Mouse (Mus musculus) ovary, postnatal 36 days (tissue): ENCODE measurements around the gene Hist1h2ac.
A peak's percentile ranks its signal among the peaks of the same experiment; 100 is the strongest.
"Not testable (repeated sequence)": the region's sequence is repeated elsewhere in the genome, so short reads cannot be mapped to it uniquely, and the experiment has no call there.

Source experiments
- DNase-seq: peaks from one replicate; pipeline ENCODE4 v3.0.0; 2022; ENCODE audit warnings: low spot score, mixed read lengths

The Hist1h2ac gene

GRCm38 (mm10) chr13:23683755-23684281, at the start of gene Hist1h2ac, which contains the start of gene Hist1h2bc:
Gene Hist1h2ac (minus strand): TSS chr13:23683948.
Gene Hist1h2bc (plus strand): TSS chr13:23684199.
- DNase-seq, result peak; percentile 73

GRCm38 (mm10) chr13:23732156-23732804, 48.5 kb upstream of the Hist1h2ac start:
- no peak for DNase-seq

DNA sequence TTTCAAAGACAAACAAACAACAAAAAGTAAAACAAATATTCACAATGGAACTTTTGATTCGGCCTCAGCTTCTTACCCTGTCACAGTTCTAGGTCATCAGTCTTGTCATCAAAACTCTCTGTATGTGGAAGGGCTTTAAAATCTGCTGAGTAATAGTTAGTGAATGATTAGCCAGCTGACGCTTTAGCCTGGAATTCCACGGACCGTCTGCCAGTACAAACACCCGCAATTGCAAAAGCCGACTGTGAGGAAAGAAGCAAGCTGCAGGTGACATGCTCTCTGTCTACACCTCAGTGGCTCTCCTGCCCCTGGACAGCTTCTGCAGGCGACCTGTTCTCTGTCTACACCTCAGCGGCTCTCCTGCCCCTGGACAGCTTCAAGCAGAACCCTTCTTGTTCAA, 46.7 kb upstream of the Hist1h2ac start:
- no peak for DNase-seq

GRCm38 (mm10) chr13:23729706-23730105, 46.0 kb upstream of the Hist1h2ac start:
- DNase-seq, result no peak

GRCm38 (mm10) chr13:23729192-23729525, 45.4 kb upstream of the Hist1h2ac start:
- DNase-seq, result no peak

GRCm38 (mm10) chr13:23728472-23729191, 44.9 kb upstream of the Hist1h2ac start:
- no peak for DNase-seq

- DNase-seq, result no peak
Observed at GRCm38 (mm10) chr13:23725213-23725612, 41.5 kb upstream of the Hist1h2ac start.

DNA sequence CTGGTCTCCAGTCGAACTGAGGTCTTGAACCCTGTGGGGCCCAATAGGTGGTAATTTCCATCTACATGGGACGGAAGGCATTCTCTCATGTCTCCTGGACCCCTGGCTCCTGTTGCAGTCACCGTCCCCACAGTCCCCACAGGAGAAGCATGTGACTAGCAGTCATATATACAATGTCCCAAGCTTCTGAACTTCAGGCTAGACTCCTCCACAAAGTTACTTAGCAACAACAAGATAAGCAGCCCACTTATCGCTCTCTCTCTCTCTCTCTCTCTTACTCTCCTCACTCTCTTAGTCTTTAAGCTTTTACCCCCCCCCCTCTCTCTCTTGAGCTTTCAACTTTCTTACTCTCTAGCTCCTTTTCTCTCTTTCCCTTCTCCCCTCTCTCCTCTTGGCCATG, 40.5 kb upstream of the Hist1h2ac start:
- DNase-seq, result no peak

- DNase-seq, result not testable (repeated sequence)
Observed at GRCm38 (mm10) chr13:23717593-23718245, 34.0 kb upstream of the Hist1h2ac start.

- DNase-seq, result no peak
Observed at GRCm38 (mm10) chr13:23717176-23717575, 33.4 kb upstream of the Hist1h2ac start.

DNA sequence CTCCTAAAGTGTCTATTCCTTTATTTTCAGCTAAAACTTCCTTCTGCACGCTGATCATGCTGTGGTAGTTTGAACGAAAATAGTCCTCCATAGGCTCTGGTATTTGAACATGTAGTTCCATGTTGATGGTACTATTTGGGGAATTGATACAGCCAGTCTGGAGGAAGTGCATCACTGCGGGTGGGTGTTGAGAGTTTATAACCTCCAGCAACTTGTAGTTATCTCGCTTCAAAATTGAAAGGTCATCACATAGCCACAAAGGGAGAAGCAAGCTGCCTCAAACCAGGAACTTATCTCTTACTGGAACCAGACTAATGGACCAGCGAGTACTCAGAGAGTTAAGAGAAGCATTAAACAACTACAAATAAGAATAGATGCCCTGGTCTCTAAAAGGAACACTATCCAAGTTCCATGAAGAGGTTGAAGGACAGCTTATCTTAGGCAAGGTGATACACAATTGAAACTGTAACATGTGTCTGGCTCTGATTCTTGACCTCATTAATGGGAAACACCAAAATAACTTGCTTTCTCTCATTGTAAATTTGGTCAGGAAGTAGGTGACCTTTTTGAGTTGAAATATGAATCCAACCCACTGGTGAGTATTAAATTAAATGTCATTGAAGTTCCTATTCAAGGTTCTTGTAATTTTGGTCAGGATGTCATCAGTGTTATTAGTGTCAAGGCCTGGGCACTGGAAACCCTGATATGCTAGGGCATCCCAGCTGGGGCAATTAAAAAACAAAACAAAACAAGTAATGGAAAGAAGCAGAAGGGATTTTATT, 32.7 kb upstream of the Hist1h2ac start:
- DNase-seq, result no peak

DNA sequence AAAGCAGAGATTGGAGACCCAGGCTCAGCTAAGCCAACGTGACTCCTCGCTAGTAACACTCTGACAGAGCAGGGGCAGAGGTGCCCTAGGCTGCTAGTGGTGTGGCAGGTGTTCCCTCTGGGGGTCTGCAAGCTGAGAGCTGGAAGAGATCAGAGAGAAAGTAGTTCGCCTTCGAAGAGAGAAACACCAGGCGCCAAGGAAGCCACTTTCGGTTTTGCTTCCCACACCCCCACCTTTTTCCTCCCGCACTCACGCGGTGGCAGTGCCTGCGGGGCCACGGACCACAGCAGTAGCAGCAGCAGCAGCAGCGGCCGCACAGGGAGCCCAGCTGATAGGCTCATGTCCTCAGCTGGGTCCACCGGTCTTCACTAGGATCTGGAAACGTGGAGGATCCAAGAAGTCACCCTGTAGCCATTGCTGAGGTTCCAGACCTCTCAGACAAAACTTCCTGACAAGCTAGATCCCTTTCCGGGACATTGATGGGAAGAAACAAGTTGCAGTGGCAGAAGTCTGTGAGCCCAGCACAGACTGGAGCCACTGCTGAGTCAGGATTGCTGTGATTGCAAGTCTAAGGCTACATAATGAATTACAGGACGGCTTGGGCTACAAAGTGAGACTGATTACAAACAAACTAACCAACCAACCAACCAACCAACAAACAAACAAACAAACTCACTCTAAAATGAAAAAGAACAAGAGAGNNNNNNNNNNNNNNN, 26.8 kb upstream of the Hist1h2ac start, which contains the start of gene Hfe:
Hfe (minus strand) TSS at position 481 of the 716 bp plus-strand sequence.
- DNase-seq, result peak; percentile 55

DNA sequence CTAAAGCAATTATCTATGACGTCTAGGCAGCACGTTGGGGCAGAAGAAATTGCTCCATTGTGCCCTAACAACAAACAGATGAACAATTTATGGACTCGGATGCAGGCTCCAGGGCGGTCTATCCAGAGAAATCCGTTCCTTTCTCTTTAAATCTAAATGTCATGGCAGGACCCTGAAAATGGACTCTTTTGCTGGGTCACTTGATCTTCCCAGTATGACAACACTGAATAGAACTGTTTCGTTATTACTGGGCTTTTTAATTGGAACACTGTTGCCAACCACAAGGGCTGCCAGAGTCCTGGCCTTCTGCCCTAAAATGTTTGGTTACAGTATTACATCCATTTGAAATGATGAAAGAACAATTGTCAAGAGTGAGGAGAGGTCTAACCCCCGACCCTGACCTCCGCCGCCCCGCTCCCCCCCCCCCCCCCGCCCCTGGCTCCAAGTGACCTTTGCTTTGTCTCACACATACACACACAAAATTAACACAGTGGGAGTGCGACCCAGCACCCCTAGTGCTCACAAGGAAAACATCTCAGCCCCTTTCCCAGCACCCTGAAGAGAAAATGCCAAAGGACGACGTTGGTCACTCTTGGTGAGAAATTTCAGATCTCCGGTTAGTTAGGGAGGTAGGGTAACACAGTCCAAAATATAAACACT, 26.1 kb upstream of the Hist1h2ac start:
- DNase-seq, result no peak

- DNase-seq, result no peak
Observed at GRCm38 (mm10) chr13:23708654-23709053, 24.9 kb upstream of the Hist1h2ac start.

- DNase-seq, result no peak
Observed at GRCm38 (mm10) chr13:23708041-23708440, 24.3 kb upstream of the Hist1h2ac start.

- DNase-seq, result no peak
Observed at GRCm38 (mm10) chr13:23706771-23707170, 23.0 kb upstream of the Hist1h2ac start.

- DNase-seq, result no peak
Observed at GRCm38 (mm10) chr13:23705751-23706356, 22.1 kb upstream of the Hist1h2ac start.

- DNase-seq, result not testable (repeated sequence)
Observed at GRCm38 (mm10) chr13:23702801-23703200, 19.1 kb upstream of the Hist1h2ac start.

- no peak for DNase-seq
Observed at GRCm38 (mm10) chr13:23702220-23702619, 18.5 kb upstream of the Hist1h2ac start.

DNA sequence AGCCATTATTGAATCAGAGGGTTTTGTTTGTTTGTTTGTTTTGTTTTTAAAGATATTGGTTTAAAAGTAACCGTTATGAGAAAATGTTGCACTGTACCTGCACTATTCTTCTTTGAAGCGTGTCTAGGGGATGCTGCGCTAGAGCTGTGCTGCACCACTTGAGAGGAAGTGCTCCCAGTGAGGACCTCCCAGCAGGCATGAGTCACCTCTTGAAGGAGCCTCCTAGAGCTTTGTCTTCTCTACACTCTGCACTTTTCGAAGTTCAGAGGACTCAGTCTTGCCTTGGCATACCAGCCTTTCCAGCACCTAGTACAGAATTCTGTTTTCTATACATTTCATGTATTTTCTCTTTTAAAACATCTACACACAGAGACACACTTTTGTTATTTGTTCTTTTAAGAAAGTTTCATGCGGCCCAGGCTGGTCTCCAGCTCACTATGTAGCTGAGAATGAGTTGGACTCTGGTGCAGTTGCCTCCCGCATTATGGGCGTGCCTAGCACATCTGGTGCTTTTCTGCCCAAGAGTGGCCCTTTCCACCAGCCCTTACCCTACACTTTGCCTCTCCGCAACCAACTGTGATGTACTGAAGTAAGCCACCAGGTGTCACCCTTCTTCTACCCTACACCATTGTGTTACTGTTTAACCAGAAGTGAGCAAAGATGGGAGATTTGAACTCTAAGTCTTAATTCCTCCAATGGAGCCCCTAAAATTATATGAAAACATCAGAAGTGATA, 17.2 kb upstream of the Hist1h2ac start:
- DNase-seq, result peak; percentile 46
